ENCODE assay signal across 1 mouse cellular context in the genomic region with DNA sequence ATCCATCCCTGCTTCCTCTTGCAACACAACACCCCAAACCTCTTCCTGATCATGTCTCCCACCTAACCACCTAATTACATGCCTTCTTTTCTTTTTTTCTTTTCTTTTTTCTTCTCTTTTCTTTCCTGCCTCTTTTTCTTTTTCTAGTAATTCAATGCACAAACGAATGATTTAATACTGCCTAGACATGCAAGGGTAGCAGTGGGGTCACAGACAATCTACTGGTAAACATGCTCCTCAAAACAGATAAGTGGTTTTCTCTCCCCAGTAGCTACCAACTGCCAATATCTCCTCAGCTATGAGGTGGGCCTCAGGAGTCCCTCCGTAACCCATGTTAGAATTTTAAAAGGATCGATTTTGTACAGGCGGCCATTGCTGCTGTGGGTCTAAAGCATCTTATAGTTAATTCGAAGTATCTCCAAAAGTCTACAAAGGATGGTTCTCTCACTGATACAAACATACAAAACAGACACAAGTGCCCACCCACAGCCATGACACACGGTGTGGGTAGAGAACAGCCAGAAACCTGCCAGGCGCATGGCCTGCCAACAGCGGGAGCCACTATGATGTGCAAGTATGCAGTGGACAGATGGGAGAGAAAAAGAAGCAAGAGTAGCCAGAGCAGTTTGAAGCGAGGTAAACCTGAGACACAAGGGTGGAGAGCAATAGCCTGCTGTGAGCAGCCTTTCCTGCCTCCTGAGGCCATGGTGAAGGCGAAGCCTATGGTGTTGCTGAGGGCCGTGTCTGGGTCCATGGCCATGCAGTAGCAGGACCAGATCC.
TF ChIP-seq lines count a peak whose summit lies in the region.

No protein-coding gene starts in this region.

TF ChIP-seq in MEL, 35 proteins besides CTCF, POLR2A, EP300 and RAD21 (continued from another document):
- TF ChIP-seq TAL1 (IDR thresholded peaks at IDR 0.05; ENCODE audit: low read length) = no peak
- TF ChIP-seq MYC (IDR thresholded peaks at IDR 0.05; ENCODE audit: low read depth, low read length) = no peak
- peak; percentile 69 for TF ChIP-seq ETS1 (IDR thresholded peaks at IDR 0.05; ENCODE audit: low read depth, low read length)
- no peak for TF ChIP-seq HCFC1 (IDR thresholded peaks at IDR 0.05; ENCODE audit: low read depth, low read length)
- TF ChIP-seq SIN3A (IDR thresholded peaks at IDR 0.05; ENCODE audit: low read length) = peak; percentile 47
- TF ChIP-seq MYB (IDR thresholded peaks at IDR 0.05; ENCODE audit: low read depth, low read length) = peak; percentile 83
- TF ChIP-seq GATA1 (IDR thresholded peaks at IDR 0.05; ENCODE audit: low read depth, low read length) = peak; percentile 75
- no peak for TF ChIP-seq POLR2AphosphoS2 (IDR thresholded peaks at IDR 0.05; ENCODE audit: low read length)
- 0 out of 2 replicates have a peak, but pooled peaks have one; percentile 8 for TF ChIP-seq MAZ (IDR thresholded peaks at IDR 0.05; ENCODE audit: low read depth, low read length)
- TF ChIP-seq POLR2AphosphoS5 (IDR thresholded peaks at IDR 0.05; ENCODE audit: borderline replicate concordance, low read depth, low read length) = no peak
- peak; percentile 65; the same call in 1 of the 2 replicates for TF ChIP-seq CHD1 (IDR thresholded peaks at IDR 0.05; ENCODE audit: low read depth, low read length)
- TF ChIP-seq NELFE (IDR thresholded peaks at IDR 0.05; ENCODE audit: low read depth, low read length) = no peak
- TF ChIP-seq TCF12 (IDR thresholded peaks at IDR 0.05; ENCODE audit: low read depth, low read length) = peak; percentile 75
- TF ChIP-seq JUND (IDR thresholded peaks at IDR 0.05; ENCODE audit: low read depth, low read length) = peak; percentile 17; the same call in 1 of the 2 replicates
- 0 out of 2 replicates have a peak, but pooled peaks have one; percentile 33 for TF ChIP-seq MAX (IDR thresholded peaks at IDR 0.05; ENCODE audit: low read length)
- no peak for TF ChIP-seq ZKSCAN1 (IDR thresholded peaks at IDR 0.05; ENCODE audit: low read depth, low read length)
- peak; percentile 65; the same call in 1 of the 2 replicates for TF ChIP-seq RCOR1 (IDR thresholded peaks at IDR 0.05; ENCODE audit: low read depth, low read length)
- no peak for TF ChIP-seq ZC3H11A (IDR thresholded peaks at IDR 0.05; ENCODE audit: low read depth, low read length)
